Mouse (Mus musculus) heart, postnatal 0 days (tissue): Measurements from ENCODE around the gene Ell3. TPM values are rescaled to one million over a fixed set of nuclear protein-coding genes. Genes with fewer than 3 reads are reported as not detected.

Experiments used
- ATAC-seq: fragments of 200-750 bp; cut with Nextera tagmentation; 2 replicates; pipeline ENCODE4 v1.8.0; 2017; ENCODE audit warnings: low read depth, moderate number of reproducible peaks, moderate library complexity; ENCODE audit not compliant: insufficient read depth
- DNase-seq: peaks from one replicate; pipeline ENCODE4 v3.0.0-alpha.2; 2016; ENCODE audit warnings: low spot score
- H3K27ac ChIP-seq: fragments of 300-500 bp; sonication (generic); 2 replicates; pipeline ENCODE4 v1.5.1; 2014; ENCODE audit warnings: low read depth, mild to moderate bottlenecking
- H3K27me3 ChIP-seq: fragments of 300-500 bp; sonication (generic); 2 replicates; pipeline ENCODE4 v1.6.1; 2014; ENCODE audit warnings: low read length, mixed read lengths; ENCODE audit not compliant: control insufficient read depth, insufficient read depth
- H3K36me3 ChIP-seq: fragments of 300-500 bp; sonication (generic); replicated peaks from 2 replicates; pipeline ENCODE4 v1.6.1; 2014; ENCODE audit warnings: low read length, mixed read lengths; ENCODE audit not compliant: control insufficient read depth, insufficient read depth
- H3K4me1 ChIP-seq: fragments of 300-500 bp; sonication (generic); 2 replicates; pipeline ENCODE4 v1.6.1; 2014; ENCODE audit warnings: antibody characterized with exemption; ENCODE audit not compliant: control insufficient read depth, insufficient read depth
- H3K4me2 ChIP-seq: fragments of 300-500 bp; sonication (generic); 2 replicates; pipeline ENCODE4 v1.6.1; 2014; ENCODE audit warnings: low read depth, mild to moderate bottlenecking, low read length, moderate library complexity
- H3K4me3 ChIP-seq: fragments of 300-500 bp; sonication (generic); 2 replicates; pipeline ENCODE4 v1.5.1; 2014; ENCODE audit warnings: low read depth, low read length
- H3K9ac ChIP-seq: fragments of 300-500 bp; sonication (generic); replicated peaks from 2 replicates; pipeline ENCODE4 v1.6.1; 2014; ENCODE audit warnings: low read depth, low read length, mixed read lengths
- H3K9me3 ChIP-seq: fragments of 300-500 bp; sonication (generic); replicated peaks from 2 replicates; pipeline ENCODE4 v1.6.1; 2016; ENCODE audit warnings: low read length; ENCODE audit not compliant: control insufficient read depth
- CTCF ChIP-seq: IDR thresholded peaks from 2 replicates; pipeline ENCODE4 v1.5.1; 2016; ENCODE audit warnings: antibody characterized with exemption, control low read depth, low read depth
- EP300 ChIP-seq: IDR thresholded peaks from 2 replicates; pipeline ENCODE4 v1.6.1; 2016; ENCODE audit warnings: antibody characterized with exemption, low read depth
- WGBS: fragments of 180-500 bp; shearing (Covaris S2); extraction: QIAGEN DNeasy Blood & Tissue Kit; methylation state at CpG from one replicate; pipeline ENCODE4 v1.1.7; 2014; 5-methylcytosine and 5-hydroxymethylcytosine counted together
- polyA plus RNA-seq: library from polyadenylated mRNA; unstranded; fragments of >200 nt; fragmentation: Nextera tagmentation; extraction: Ambion mirVana; gene quantifications from 2 replicates; pipeline ENCODE4 v1.2.1, GENCODE M21; 2015
- total RNA-seq: library from RNA; depleted of rRNA; stranded (reverse); fragments of >200 nt; gene quantifications from 2 replicates; pipeline ENCODE4 v1.2.3, GENCODE M21; 2014; ENCODE audit warnings: low replicate concordance

Gene Ell3
- total and polyA plus RNA-seq, 2 experiments from 2014 or later, result 0.55 TPM; not detected in 1

- no peak for DNase-seq
- 44% methylated on average over 5 of the region's 5 CpGs for WGBS
Measured at GRCm38 (mm10) chr2:121440834-121441605, 3.1 kb downstream of the Ell3 start.

GRCm38 (mm10) chr2:121439746-121440145 is 4.3 kb downstream of the Ell3 start:
- no peak overlapping the region for H3K4me3 ChIP-seq
- no peaks in the 10 kb centered on the region for H3K9me3 ChIP-seq
- TF ChIP-seq CTCF, result no peak
- TF ChIP-seq EP300, result no peak
- H3K4me2 ChIP-seq, result no peak overlapping the region
- H3K27me3 ChIP-seq, result no peaks in the 10 kb centered on the region
- no peak overlapping the region for H3K27ac ChIP-seq
- peaks cover 13% of the 10 kb centered on the region for H3K4me1 ChIP-seq
- peaks cover 48% of the 10 kb centered on the region for H3K36me3 ChIP-seq
- ATAC-seq (no peak), DNase-seq (no peak)
- no peak overlapping the region for H3K9ac ChIP-seq
- WGBS, result 65% methylated on average over 4 of the region's 4 CpGs

More at GRCm38 (mm10) chr2:121440834-121441605, 3.1 kb downstream of the Ell3 start:
- peaks cover 36% of the 10 kb centered on the region for H3K36me3 ChIP-seq
- H3K4me3 ChIP-seq, result no peak overlapping the region
- H3K9ac ChIP-seq, result no peak overlapping the region
- H3K9me3 ChIP-seq, result no peaks in the 10 kb centered on the region
- H3K27me3 ChIP-seq, result no peaks in the 10 kb centered on the region
- ATAC-seq, result no peak
- H3K27ac ChIP-seq, result no peak overlapping the region
- no peak overlapping the region for H3K4me2 ChIP-seq
- TF ChIP-seq EP300 (no peak), CTCF (no peak)
- H3K4me1 ChIP-seq, result peaks cover 13% of the 10 kb centered on the region

GRCm38 (mm10) chr2:121434854-121435253 is 9.2 kb downstream of the Ell3 start:
- Histone ChIP-seq H3K4me3 (no peak overlapping the region), H3K4me2 (no peak overlapping the region), H3K27ac (no peak overlapping the region), H3K9ac (no peak overlapping the region), H3K9me3 (no peaks in the 10 kb centered on the region), H3K27me3 (no peaks in the 10 kb centered on the region), H3K4me1 (no peaks in the 10 kb centered on the region), H3K36me3 (peaks cover 95% of the 10 kb centered on the region)
- TF ChIP-seq EP300 (no peak), CTCF (peak; percentile 47)
- DNase-seq, result peak; percentile 56
- ATAC-seq, result no peak
- 89% methylated on average over 1 of the region's 1 CpGs for WGBS

GRCm38 (mm10) chr2:121425890-121426289 is 18.2 kb downstream of the Ell3 start:
- 81% methylated on average over 2 of the region's 2 CpGs for WGBS
- Histone ChIP-seq H3K4me2 (no peak overlapping the region), H3K27ac (no peak overlapping the region), H3K4me1 (no peaks in the 10 kb centered on the region), H3K27me3 (no peaks in the 10 kb centered on the region), H3K36me3 (peaks cover 84% of the 10 kb centered on the region), H3K9me3 (no peaks in the 10 kb centered on the region), H3K4me3 (no peak overlapping the region), H3K9ac (no peak overlapping the region)
- no peak for DNase-seq
- ATAC-seq, result no peak
- TF ChIP-seq CTCF (no peak), EP300 (no peak)

GRCm38 (mm10) chr2:121423166-121423565 is 20.9 kb downstream of the Ell3 start:
- Histone ChIP-seq H3K9me3 (no peaks in the 10 kb centered on the region), H3K27me3 (no peaks in the 10 kb centered on the region), H3K9ac (no peak overlapping the region), H3K36me3 (peaks cover 80% of the 10 kb centered on the region), H3K4me2 (no peak overlapping the region), H3K4me3 (no peak overlapping the region), H3K4me1 (no peaks in the 10 kb centered on the region), H3K27ac (no peak overlapping the region)
- TF ChIP-seq CTCF, result no peak
- TF ChIP-seq EP300, result no peak
- no peak for ATAC-seq
- DNase-seq, result no peak
- WGBS, result 90% methylated on average over 2 of the region's 2 CpGs

GRCm38 (mm10) chr2:121418476-121418875 is 25.6 kb downstream of the Ell3 start:
- no peak overlapping the region for H3K4me2 ChIP-seq
- 80% methylated on average over 3 of the region's 3 CpGs for WGBS
- H3K9me3 ChIP-seq, result no peaks in the 10 kb centered on the region
- peaks cover 56% of the 10 kb centered on the region for H3K36me3 ChIP-seq
- TF ChIP-seq CTCF (no peak), EP300 (no peak)
- no peaks in the 10 kb centered on the region for H3K27me3 ChIP-seq
- DNase-seq (no peak), ATAC-seq (no peak)
- no peak overlapping the region for H3K4me3 ChIP-seq
- peaks cover 19% of the 10 kb centered on the region; the same call in 1 of the 2 replicates for H3K4me1 ChIP-seq
- H3K27ac ChIP-seq, result no peak overlapping the region
- no peak overlapping the region for H3K9ac ChIP-seq
